Mouse (Mus musculus) lung, adult 2 months (tissue): Measurements from ENCODE around the gene Vamp3.
A peak's percentile ranks its signal among the peaks of the same experiment; 100 is the strongest.

Source experiments
- CTCF ChIP-seq: fragments of 200-500 bp; IDR thresholded peaks from 2 replicates; pipeline ENCODE4 v1.5.1; 2011; ENCODE audit warnings: mild to moderate bottlenecking, low read length, control low read depth; ENCODE audit not compliant: insufficient read depth
- POLR2A ChIP-seq: fragments of 200-500 bp; IDR thresholded peaks from 2 replicates; pipeline ENCODE4 v1.6.1; 2011; ENCODE audit warnings: low read depth, mild to moderate bottlenecking, control low read depth, low read length, borderline replicate concordance; ENCODE audit errors: extremely low read depth

DNA sequence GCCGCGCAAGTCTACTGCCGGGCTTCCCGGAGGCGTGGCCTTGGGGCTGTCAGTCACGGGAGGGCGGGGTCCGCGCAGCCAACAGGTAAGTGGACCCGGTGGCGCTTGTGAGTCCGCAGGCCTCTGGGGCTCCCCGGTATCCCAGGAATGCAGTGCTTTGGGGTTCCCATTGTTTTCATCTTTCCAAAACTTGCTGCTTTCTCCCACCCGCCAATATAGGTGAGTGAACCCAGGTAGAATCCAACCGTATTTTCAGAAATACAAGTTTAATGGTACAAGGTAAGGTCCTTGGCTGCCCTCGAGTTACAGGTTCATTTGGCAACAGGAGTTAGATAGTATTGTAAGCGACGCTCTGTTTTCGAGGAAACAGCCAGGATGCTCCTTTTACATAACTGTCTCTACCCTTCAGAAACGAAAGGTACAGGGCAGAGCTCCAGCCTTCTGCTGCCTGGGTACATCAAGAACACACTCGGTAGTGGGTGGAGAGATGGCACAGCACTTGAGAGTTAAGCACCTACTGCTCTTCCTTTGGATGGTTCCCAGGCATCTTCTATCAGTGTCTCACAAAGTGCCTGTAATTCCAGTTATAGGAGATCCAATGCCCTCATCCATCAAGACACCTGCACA is 12.7 kb downstream of the Vamp3 start:
- no peak for TF ChIP-seq CTCF
- TF ChIP-seq POLR2A, result peak; percentile 48; the same call in 1 of the 2 replicates
